Mouse (Mus musculus): ENCODE data around the gene Aldh8a1. TPM values are rescaled to one million over a fixed set of nuclear protein-coding genes. Genes with fewer than 3 reads are reported as not detected.

The Aldh8a1 gene
- not detected in 2 replicates for polyA plus RNA-seq (2015; fragmentation: Nextera tagmentation; extraction: Ambion mirVana)

DNA sequence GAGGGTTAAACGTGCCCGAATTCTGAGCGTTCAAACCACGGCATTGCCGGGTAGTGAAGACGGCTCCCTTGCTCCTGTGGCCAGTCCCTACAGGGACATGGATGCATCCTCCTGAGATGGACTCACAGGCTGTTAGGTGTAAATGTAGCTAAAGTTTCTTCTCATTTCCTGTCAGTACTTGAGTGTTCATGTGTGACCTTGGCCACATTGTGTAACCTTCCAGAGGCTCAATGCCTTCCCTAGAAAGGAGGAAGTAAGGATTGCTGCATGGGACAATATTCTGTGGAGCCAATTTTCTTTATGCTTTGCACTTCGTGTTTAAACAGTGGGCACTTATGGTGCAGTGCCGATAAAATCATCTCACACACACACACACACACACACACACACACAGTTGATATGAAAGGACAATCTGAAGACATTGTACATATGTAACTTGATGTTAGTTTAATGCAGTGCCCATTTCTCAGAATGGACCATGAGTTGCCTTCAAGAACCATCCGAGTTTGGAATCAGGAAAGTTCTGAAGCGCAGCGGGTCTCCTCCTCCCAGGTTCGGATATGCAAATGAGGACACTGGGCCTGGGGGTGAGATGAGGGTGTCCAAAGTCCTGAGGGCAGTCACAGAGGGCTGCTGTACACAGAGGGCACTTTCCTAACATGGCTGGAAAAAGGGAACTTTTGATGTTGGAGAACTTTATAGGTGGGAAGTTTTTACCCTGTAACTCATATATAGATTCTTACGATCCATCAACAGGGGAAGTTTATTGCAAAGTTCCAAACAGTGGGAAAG lies at the start of gene Aldh8a1:
Gene Aldh8a1 (plus strand): TSS at position 610 of the 792 bp plus-strand sequence.
- Histone ChIP-seq H3K27ac (replicated peaks) (no peak within 1 kb of the TSS), H3K27me3 (no peaks in the 10 kb centered on the region), H3K9me3 (replicated peaks) (no peaks in the 10 kb centered on the region), H3K4me1 (no peaks in the 10 kb centered on the region), H3K9ac (no peak within 1 kb of the TSS), H3K4me3 (replicated peaks) (no peak within 1 kb of the TSS), H3K36me3 (no peaks in the 10 kb centered on the region), H3K4me2 (replicated peaks) (no peak within 1 kb of the TSS)
- WGBS = 79% methylated on average over 13 of the region's 13 CpGs
- ATAC-seq (ENCODE audit: insufficient number of reproducible peaks, low FRiP score, low TSS enrichment, low read depth) = no peak

DNA sequence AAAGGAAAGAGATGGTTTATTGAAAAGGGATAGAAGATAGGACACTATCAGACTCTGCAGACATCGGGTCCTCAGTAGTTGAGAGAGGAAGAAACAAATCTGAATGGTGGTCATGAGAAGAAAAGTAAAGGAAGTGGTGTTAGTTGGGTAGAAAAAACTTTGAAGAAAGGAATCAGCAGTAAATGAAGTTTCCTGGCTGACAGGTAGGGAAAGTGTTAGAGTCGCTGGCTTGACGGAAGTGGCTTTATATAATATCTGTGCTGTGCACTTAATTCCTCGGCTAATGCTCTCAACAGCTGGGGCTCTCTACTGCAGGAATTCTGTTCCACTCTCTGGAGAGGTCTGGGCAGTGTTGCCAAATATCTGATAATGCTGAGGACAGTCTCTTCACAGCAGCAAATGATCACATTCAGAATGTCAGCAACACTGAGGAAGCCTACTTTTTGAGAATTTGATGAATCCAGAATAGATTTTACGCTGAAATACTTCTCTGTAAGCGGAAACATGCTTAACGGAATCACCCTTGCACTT lies 49.4 kb upstream of the Aldh8a1 start:
- H3K9ac ChIP-seq = no peak overlapping the region
- H3K4me2 ChIP-seq (replicated peaks) = no peak overlapping the region

DNA sequence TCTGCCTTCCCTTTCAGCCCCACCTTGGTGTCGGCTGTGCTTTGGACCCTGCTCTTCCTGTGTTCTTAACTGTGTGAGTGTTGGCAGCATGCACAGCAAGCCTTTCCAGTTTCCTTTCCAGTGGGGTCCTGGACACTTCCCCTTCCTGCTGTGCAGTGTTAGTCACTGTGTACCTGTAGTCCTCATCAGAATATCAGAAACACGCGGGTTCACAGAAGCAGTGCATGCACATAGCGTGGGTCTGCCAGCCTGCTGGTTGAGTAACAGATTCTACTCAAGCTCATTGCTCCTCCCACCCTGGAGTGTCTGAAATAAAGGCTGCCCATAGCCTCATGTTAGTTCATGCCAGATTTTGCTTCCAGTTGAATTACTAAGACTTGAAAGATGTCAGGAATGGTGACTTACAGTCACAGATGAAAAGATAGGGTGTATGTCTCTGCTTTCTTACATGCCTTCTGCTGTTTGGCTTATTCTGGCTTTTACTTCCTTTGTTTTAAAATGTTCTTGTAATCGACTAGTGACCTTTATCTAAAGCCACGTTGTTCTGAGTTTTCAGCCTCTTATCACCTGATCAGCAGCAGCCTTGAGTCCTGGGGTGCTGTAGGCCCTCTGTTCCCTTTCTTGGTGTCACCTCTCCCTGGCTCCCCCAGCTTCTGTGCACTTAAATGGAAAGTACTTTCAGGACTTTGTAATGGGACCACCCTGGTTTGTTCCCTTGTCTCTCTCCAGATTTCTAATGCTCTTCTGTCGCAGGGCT lies 42.6 kb upstream of the Aldh8a1 start:
- 75% methylated on average over 7 of the region's 7 CpGs for WGBS
- ATAC-seq (ENCODE audit: insufficient number of reproducible peaks, low FRiP score, low TSS enrichment, low read depth) = no peak
- Histone ChIP-seq H3K4me1 (no peaks in the 10 kb centered on the region), H3K27ac (replicated peaks) (no peak overlapping the region), H3K4me3 (replicated peaks) (no peak overlapping the region), H3K9me3 (replicated peaks) (no peaks in the 10 kb centered on the region), H3K36me3 (peaks cover 37% of the 10 kb centered on the region), H3K9ac (no peak overlapping the region), H3K27me3 (no peaks in the 10 kb centered on the region), H3K4me2 (replicated peaks) (no peak overlapping the region)

More for the DNA sequence above, 49.4 kb upstream of the Aldh8a1 start:
- Histone ChIP-seq H3K4me3 (replicated peaks) (no peak overlapping the region), H3K4me1 (no peaks in the 10 kb centered on the region), H3K9me3 (replicated peaks) (no peaks in the 10 kb centered on the region), H3K36me3 (peaks cover 20% of the 10 kb centered on the region), H3K27ac (replicated peaks) (no peak overlapping the region), H3K27me3 (no peaks in the 10 kb centered on the region)
- WGBS = 72% methylated on average over 7 of the region's 7 CpGs
- ATAC-seq (ENCODE audit: insufficient number of reproducible peaks, low FRiP score, low TSS enrichment, low read depth) = no peak

DNA sequence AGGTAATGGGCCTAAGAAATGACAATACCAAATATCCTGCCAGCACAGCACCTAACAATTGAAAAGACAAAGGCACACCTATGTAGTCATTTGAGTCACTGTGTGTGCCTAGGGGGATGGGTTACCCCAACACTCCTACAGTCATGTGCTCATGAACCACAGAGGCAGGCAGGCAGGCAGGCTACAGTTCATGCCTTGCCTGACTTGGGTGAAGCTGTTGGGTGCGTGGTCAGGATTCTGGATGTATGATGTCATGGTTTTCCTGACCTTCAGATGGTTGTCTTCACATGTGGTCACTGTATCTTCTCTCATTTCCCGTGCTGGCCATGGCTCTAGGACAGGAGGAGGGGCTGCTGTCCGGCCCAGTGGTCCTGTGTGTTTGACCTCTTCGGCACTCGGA lies 41.6 kb upstream of the Aldh8a1 start:
- H3K4me2 ChIP-seq (replicated peaks) = no peak overlapping the region
- no peak overlapping the region for H3K27ac ChIP-seq (replicated peaks)
- peaks cover 40% of the 10 kb centered on the region for H3K36me3 ChIP-seq
- H3K27me3 ChIP-seq = no peaks in the 10 kb centered on the region
- WGBS = 97% methylated on average over 5 of the region's 5 CpGs
- no peaks in the 10 kb centered on the region for H3K4me1 ChIP-seq
- H3K9me3 ChIP-seq (replicated peaks) = no peaks in the 10 kb centered on the region
- no peak overlapping the region for H3K9ac ChIP-seq
- H3K4me3 ChIP-seq (replicated peaks) = no peak overlapping the region
- no peak for ATAC-seq (ENCODE audit: insufficient number of reproducible peaks, low FRiP score, low TSS enrichment, low read depth)

DNA sequence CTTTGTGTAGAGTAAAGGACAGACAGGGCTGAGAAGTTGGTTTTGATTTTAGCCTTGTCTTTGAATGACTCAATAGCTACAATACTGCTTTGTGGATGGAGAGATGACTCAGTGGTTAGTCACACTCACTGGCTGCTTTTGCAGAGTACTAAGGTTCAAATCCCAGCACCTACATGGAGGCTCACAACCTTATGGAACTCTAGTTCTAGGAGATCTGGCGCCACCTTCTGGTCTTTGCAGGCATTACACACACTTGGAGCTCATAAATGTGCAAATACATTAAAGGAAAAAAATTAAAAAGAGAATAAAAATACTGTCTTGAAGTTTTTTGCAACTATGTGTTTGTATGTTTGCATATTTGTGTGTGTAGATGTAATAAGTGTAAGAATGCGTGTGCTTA lies 39.9 kb upstream of the Aldh8a1 start:
- 63% methylated on average over 2 of the region's 2 CpGs for WGBS
- no peaks in the 10 kb centered on the region for H3K4me1 ChIP-seq
- H3K4me2 ChIP-seq (replicated peaks) = no peak overlapping the region
- no peak overlapping the region for H3K4me3 ChIP-seq (replicated peaks)
- no peaks in the 10 kb centered on the region for H3K9me3 ChIP-seq (replicated peaks)
- no peak for ATAC-seq (ENCODE audit: insufficient number of reproducible peaks, low FRiP score, low TSS enrichment, low read depth)
- H3K36me3 ChIP-seq = peaks cover 37% of the 10 kb centered on the region
- H3K27me3 ChIP-seq = no peaks in the 10 kb centered on the region
- H3K9ac ChIP-seq = no peak overlapping the region
- H3K27ac ChIP-seq (replicated peaks) = no peak overlapping the region

DNA sequence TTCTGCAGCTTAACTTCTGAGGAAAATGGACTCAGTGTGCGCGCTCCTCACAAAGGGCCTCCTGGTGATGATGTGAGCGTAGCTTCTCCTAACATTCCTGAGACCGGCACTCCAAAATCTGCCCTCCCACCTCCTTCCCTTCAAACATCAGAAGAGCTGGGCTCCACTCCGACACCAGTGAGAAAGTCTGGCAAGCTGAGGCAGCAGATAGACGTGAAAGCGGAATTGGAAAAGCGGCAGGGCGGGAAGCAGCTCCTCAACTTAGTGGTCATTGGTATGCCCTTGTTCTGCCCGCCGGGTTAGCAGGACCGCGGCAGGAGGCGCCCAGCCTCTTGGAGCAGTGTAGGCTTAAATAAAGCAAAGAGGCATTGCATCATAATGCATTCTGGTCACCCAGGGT lies 35.4 kb upstream of the Aldh8a1 start:
- H3K9ac ChIP-seq = no peak overlapping the region
- peaks cover 42% of the 10 kb centered on the region for H3K36me3 ChIP-seq
- no peak overlapping the region for H3K27ac ChIP-seq (replicated peaks)
- ATAC-seq (ENCODE audit: insufficient number of reproducible peaks, low FRiP score, low TSS enrichment, low read depth) = no peak
- H3K9me3 ChIP-seq (replicated peaks) = no peaks in the 10 kb centered on the region
- 91% methylated on average over 14 of the region's 14 CpGs for WGBS
- no peak overlapping the region for H3K4me3 ChIP-seq (replicated peaks)
- H3K27me3 ChIP-seq = no peaks in the 10 kb centered on the region
- H3K4me2 ChIP-seq (replicated peaks) = no peak overlapping the region
- no peaks in the 10 kb centered on the region for H3K4me1 ChIP-seq

DNA sequence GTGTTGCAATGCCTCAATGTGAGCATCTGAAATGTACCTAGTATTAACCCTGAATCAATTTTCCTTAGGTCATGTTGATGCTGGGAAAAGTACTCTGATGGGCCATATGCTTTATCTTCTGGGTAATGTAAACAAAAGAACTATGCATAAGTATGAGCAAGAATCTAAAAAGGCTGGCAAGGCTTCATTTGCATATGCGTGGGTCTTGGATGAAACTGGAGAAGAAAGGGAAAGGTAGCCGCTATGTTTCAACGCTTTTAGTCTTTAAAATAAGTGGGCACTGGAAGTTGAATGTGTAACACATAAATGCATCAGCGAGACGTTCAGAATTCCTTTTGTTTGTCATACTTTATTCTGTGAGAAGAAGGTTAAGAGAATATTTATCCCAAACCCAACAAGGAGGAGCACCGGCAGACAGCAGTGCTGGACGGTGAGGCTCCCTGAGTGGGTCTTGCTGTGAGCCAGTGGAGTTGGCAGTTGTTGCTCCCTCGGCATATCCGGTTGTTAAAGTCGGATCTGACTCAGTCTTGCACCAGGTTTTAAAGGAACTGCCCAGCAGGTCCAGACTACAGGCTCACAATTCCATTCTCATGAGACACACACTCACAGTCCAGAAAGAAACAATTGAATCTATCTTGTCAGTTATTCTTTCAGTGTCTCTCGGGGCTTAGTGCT lies 34.6 kb upstream of the Aldh8a1 start:
- no peaks in the 10 kb centered on the region for H3K9me3 ChIP-seq (replicated peaks)
- H3K27ac ChIP-seq (replicated peaks) = no peak overlapping the region
- no peaks in the 10 kb centered on the region for H3K4me1 ChIP-seq
- H3K9ac ChIP-seq = no peak overlapping the region
- H3K36me3 ChIP-seq = peaks cover 42% of the 10 kb centered on the region
- WGBS = 89% methylated on average over 11 of the region's 11 CpGs
- no peak for ATAC-seq (ENCODE audit: insufficient number of reproducible peaks, low FRiP score, low TSS enrichment, low read depth)
- no peak overlapping the region for H3K4me3 ChIP-seq (replicated peaks)
- no peaks in the 10 kb centered on the region for H3K27me3 ChIP-seq
- H3K4me2 ChIP-seq (replicated peaks) = no peak overlapping the region

DNA sequence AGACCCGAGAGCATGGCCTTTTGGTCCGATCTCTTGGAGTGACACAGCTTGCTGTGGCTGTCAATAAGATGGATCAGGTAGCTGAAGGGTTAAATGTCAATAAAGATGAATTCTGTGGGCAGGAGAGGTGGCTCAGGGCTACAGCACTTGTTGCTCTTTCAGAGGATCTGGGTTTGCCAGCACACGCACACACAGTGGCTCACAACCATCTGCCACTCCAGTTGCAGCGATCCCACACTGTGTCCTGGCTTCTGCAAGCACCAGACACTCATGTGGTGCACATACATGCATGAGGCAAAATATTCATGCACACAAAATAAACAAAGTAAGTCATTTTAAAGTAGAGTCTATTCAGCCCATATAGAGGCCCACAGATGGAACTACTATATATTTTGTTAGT lies 29.8 kb upstream of the Aldh8a1 start:
- Histone ChIP-seq H3K27me3 (no peaks in the 10 kb centered on the region), H3K9ac (no peak overlapping the region), H3K4me1 (no peaks in the 10 kb centered on the region), H3K4me3 (replicated peaks) (no peak overlapping the region), H3K27ac (replicated peaks) (no peak overlapping the region), H3K4me2 (replicated peaks) (no peak overlapping the region), H3K36me3 (peaks cover 38% of the 10 kb centered on the region), H3K9me3 (replicated peaks) (no peaks in the 10 kb centered on the region)
- WGBS = 87% methylated on average over 4 of the region's 4 CpGs
- ATAC-seq (ENCODE audit: insufficient number of reproducible peaks, low FRiP score, low TSS enrichment, low read depth) = no peak

DNA sequence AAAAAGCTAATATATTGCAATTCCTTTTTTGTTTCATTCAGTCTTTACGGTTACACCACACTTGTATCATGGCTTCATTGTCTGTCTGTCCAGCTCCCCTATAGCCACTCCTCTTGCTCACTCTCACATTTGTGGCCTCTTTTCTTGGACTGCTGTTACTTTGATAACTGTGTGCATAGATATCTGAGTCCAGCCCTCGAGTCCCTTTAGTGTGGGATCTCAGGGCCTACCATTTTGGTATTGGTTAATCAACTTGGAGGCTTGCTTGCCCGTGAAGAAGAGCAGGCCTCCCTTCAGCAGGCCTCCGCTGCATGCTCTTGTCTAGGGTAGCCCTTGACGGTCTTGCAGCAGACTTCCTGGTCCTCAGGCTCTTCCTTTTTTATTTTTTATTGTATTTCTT lies 27.6 kb upstream of the Aldh8a1 start:
- Histone ChIP-seq H3K4me2 (replicated peaks) (no peak overlapping the region), H3K9ac (no peak overlapping the region), H3K27me3 (no peaks in the 10 kb centered on the region), H3K4me1 (no peaks in the 10 kb centered on the region), H3K36me3 (peaks cover 44% of the 10 kb centered on the region), H3K9me3 (replicated peaks) (no peaks in the 10 kb centered on the region), H3K27ac (replicated peaks) (no peak overlapping the region), H3K4me3 (replicated peaks) (no peak overlapping the region)
- no peak for ATAC-seq (ENCODE audit: insufficient number of reproducible peaks, low FRiP score, low TSS enrichment, low read depth)
- WGBS = 90% methylated on average over 5 of the region's 5 CpGs

DNA sequence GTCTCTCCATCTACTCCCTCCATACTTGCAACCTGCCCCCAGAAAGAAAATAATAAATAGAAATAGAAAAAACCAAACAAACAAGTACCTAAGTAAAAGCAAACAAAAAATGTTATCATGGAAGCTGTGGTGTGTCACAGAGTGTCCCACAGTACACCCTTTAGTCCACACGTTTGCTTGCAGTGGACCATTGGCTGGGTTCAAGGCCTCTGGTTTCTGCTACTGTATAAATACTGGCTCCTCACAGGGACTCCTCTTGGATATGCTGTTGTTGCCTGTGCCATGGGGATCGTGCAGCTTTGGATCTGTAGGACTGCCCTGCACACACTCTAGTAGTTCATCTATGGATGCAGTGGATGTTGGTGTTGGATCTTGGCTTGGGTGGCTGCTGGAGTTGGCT lies 27.1 kb upstream of the Aldh8a1 start:
- Histone ChIP-seq H3K4me1 (no peaks in the 10 kb centered on the region), H3K27ac (replicated peaks) (no peak overlapping the region), H3K9me3 (replicated peaks) (no peaks in the 10 kb centered on the region), H3K9ac (no peak overlapping the region), H3K27me3 (no peaks in the 10 kb centered on the region), H3K4me3 (replicated peaks) (no peak overlapping the region), H3K4me2 (replicated peaks) (no peak overlapping the region), H3K36me3 (peaks cover 49% of the 10 kb centered on the region)
- ATAC-seq (ENCODE audit: insufficient number of reproducible peaks, low FRiP score, low TSS enrichment, low read depth) = no peak
- 96% methylated on average over 2 of the region's 2 CpGs for WGBS
